Mouse (Mus musculus) MEL (cell line): ENCODE measurements at regions not wholly inside any gene's neighbourhood (a gene's known extent, or its start where the extent isn't known, plus 50 kb on each side); places are given as distances from the start of the nearest gene placed in this dataset.

Experiments used
- DNase-seq: peaks from one replicate; pipeline ENCODE4 v3.0.0; 2011; ENCODE audit warnings: low read depth, low spot score
- H3K27ac ChIP-seq: 2 replicates; pipeline ENCODE4 v1.5.1; 2012; ENCODE audit warnings: low read depth, mild to moderate bottlenecking, control low read depth, low read length, moderate library complexity; ENCODE audit not compliant: control insufficient read depth
- H3K27me3 ChIP-seq, 2 experiments: fragments of 150-350 bp in 1 of 2; sonication (generic) in 1 of 2; 2 replicates each; pipeline ENCODE4 v1.6.1; 2012; ENCODE audit warnings: low read length in 2 of 2, mild to moderate bottlenecking in 2 of 2, improper control_type of control experiment in 1 of 2, moderate library complexity in 1 of 2; ENCODE audit not compliant: insufficient read depth in 2 of 2, control insufficient read depth in 1 of 2
- H3K36me3 ChIP-seq, 2 experiments: 2 replicates each; pipeline ENCODE4 v1.6.1; 2012 to 2014; ENCODE audit warnings: low read length in 2 of 2, improper control_type of control experiment in 1 of 2, inconsistent platforms in 1 of 2, mild to moderate bottlenecking in 1 of 2; ENCODE audit not compliant: insufficient read depth in 2 of 2, control insufficient read depth in 1 of 2
- H3K4me1 ChIP-seq, 2 experiments: fragments of 150-350 bp in 1 of 2; sonication (generic) in 1 of 2; 2 replicates each; pipeline ENCODE4 v1.6.1; 2012; ENCODE audit warnings: low read length in 2 of 2, improper control_type of control experiment in 1 of 2, mild to moderate bottlenecking in 1 of 2; ENCODE audit not compliant: insufficient read depth in 2 of 2, control insufficient read depth in 1 of 2
- H3K4me3 ChIP-seq, 2 experiments: fragments of 150-350 bp in 1 of 2; sonication (generic) in 1 of 2; 2 replicates each; pipeline ENCODE4 v1.5.1; 2012; ENCODE audit warnings: low read depth in 2 of 2, low read length in 2 of 2, mild to moderate bottlenecking in 2 of 2, moderate library complexity in 2 of 2, control low read depth in 1 of 2, improper control_type of control experiment in 1 of 2; ENCODE audit not compliant: control insufficient read depth in 1 of 2, insufficient read depth in 1 of 2
- H3K79me2 ChIP-seq: 2 replicates; pipeline ENCODE4 v1.6.1; 2012; ENCODE audit warnings: mild to moderate bottlenecking, low read length, moderate library complexity; ENCODE audit not compliant: control insufficient read depth, poor library complexity, insufficient read depth
- H3K9ac ChIP-seq: 2 replicates; pipeline ENCODE4 v1.6.1; 2012; ENCODE audit warnings: low read depth, mild to moderate bottlenecking, control low read depth, low read length, moderate library complexity; ENCODE audit not compliant: control insufficient read depth, poor library complexity, severe bottlenecking
- H3K9me3 ChIP-seq: fragments of 150-350 bp; sonication (generic); replicated peaks from 2 replicates; pipeline ENCODE4 v1.6.1; 2012; ENCODE audit warnings: mild to moderate bottlenecking, low read length, improper control_type of control experiment, moderate library complexity; ENCODE audit not compliant: insufficient read depth
- BHLHE40 ChIP-seq: IDR thresholded peaks from 2 replicates; pipeline ENCODE4 v1.6.1; 2012; ENCODE audit warnings: low read depth, mild to moderate bottlenecking, inconsistent platforms, low read length, improper control_type of control experiment, borderline replicate concordance
- CHD1 ChIP-seq: IDR thresholded peaks from 2 replicates; pipeline ENCODE4 v1.6.1; 2012; ENCODE audit warnings: low read depth, mild to moderate bottlenecking, inconsistent platforms, low read length, improper control_type of control experiment
- E2F4 ChIP-seq: IDR thresholded peaks from 2 replicates; pipeline ENCODE4 v1.6.1; 2011; ENCODE audit warnings: low read depth, low read length, improper control_type of control experiment, borderline replicate concordance
- ELF1 ChIP-seq: IDR thresholded peaks from 2 replicates; pipeline ENCODE4 v1.6.1; 2014; ENCODE audit warnings: low read depth, mild to moderate bottlenecking, inconsistent platforms, low read length, improper control_type of control experiment, moderate library complexity
- ETS1 ChIP-seq: IDR thresholded peaks from 2 replicates; pipeline ENCODE4 v1.6.1; 2012; ENCODE audit warnings: low read depth, mild to moderate bottlenecking, inconsistent platforms, low read length, improper control_type of control experiment, moderate library complexity
- GABPA ChIP-seq: IDR thresholded peaks from 2 replicates; pipeline ENCODE4 v1.6.1; 2012; ENCODE audit warnings: low read depth, mild to moderate bottlenecking, inconsistent platforms, low read length, improper control_type of control experiment, moderate library complexity
- GATA1 ChIP-seq: IDR thresholded peaks from 2 replicates; pipeline ENCODE4 v1.6.1; 2011; ENCODE audit warnings: low read depth, low read length, improper control_type of control experiment
- JUND ChIP-seq: IDR thresholded peaks from 2 replicates; pipeline ENCODE4 v1.6.1; 2011; ENCODE audit warnings: low read depth, mild to moderate bottlenecking, improper control_type of control experiment, low read length
- KAT2A ChIP-seq: conservative IDR thresholded peaks from 2 replicates; pipeline ENCODE4 v1.6.1; 2012; ENCODE audit warnings: low read depth, low read length, improper control_type of control experiment, inconsistent platforms
- MAFK ChIP-seq: IDR thresholded peaks from 2 replicates; pipeline ENCODE4 v1.6.1; 2011; ENCODE audit warnings: low read depth, mild to moderate bottlenecking, low read length, improper control_type of control experiment, borderline replicate concordance
- MXI1 ChIP-seq: IDR thresholded peaks from 2 replicates; pipeline ENCODE4 v1.6.1; 2011; ENCODE audit warnings: mild to moderate bottlenecking, low read depth, low read length, improper control_type of control experiment
- MYB ChIP-seq: IDR thresholded peaks from 2 replicates; pipeline ENCODE4 v1.6.1; 2011; ENCODE audit warnings: mild to moderate bottlenecking, low read depth, low read length, improper control_type of control experiment
- MYC ChIP-seq: IDR thresholded peaks from 2 replicates; pipeline ENCODE4 v1.6.1; 2011; ENCODE audit warnings: low read depth, mild to moderate bottlenecking, low read length, improper control_type of control experiment, moderate library complexity
- POLR2AphosphoS2 ChIP-seq: IDR thresholded peaks from 2 replicates; pipeline ENCODE4 v1.6.1; 2011; ENCODE audit warnings: low read length, improper control_type of control experiment
- POLR2AphosphoS5 ChIP-seq: IDR thresholded peaks from 2 replicates; pipeline ENCODE4 v1.6.1; 2012; ENCODE audit warnings: low read depth, borderline replicate concordance, mild to moderate bottlenecking, inconsistent platforms, low read length, moderate library complexity, mixed read lengths
- RAD21 ChIP-seq: IDR thresholded peaks from 2 replicates; pipeline ENCODE4 v1.6.1; 2011; ENCODE audit warnings: mild to moderate bottlenecking, low read depth, low read length, improper control_type of control experiment
- RCOR1 ChIP-seq: IDR thresholded peaks from 2 replicates; pipeline ENCODE4 v1.6.1; 2012; ENCODE audit warnings: low read depth, mild to moderate bottlenecking, inconsistent platforms, low read length, improper control_type of control experiment
- SIN3A ChIP-seq: IDR thresholded peaks from 2 replicates; pipeline ENCODE4 v1.6.1; 2012; ENCODE audit warnings: low read length, improper control_type of control experiment, inconsistent platforms
- SMC3 ChIP-seq: IDR thresholded peaks from 2 replicates; pipeline ENCODE4 v1.6.1; 2011; ENCODE audit warnings: low read depth, low read length, improper control_type of control experiment
- TBP ChIP-seq: IDR thresholded peaks from 2 replicates; pipeline ENCODE4 v1.8.0; 2011; ENCODE audit warnings: low read depth, low read length, improper control_type of control experiment
- TCF12 ChIP-seq: IDR thresholded peaks from 2 replicates; pipeline ENCODE4 v1.6.1; 2014; ENCODE audit warnings: low read depth, mild to moderate bottlenecking, inconsistent platforms, low read length, improper control_type of control experiment, moderate library complexity
- UBTF ChIP-seq: IDR thresholded peaks from 2 replicates; pipeline ENCODE4 v1.6.1; 2012; ENCODE audit warnings: low read depth, mild to moderate bottlenecking, inconsistent platforms, low read length, improper control_type of control experiment, moderate library complexity, borderline replicate concordance; ENCODE audit not compliant: insufficient read depth
- USF2 ChIP-seq, 2 experiments: IDR thresholded peaks; 2 replicates each; pipeline ENCODE4 v1.6.1; 2011 to 2012; ENCODE audit warnings: improper control_type of control experiment in 2 of 2, low read length in 2 of 2, borderline replicate concordance in 1 of 2, inconsistent platforms in 1 of 2, low read depth in 1 of 2, mild to moderate bottlenecking in 1 of 2; ENCODE audit not compliant: insufficient read depth in 1 of 2
- ZC3H11A ChIP-seq: IDR thresholded peaks from 2 replicates; pipeline ENCODE4 v1.6.1; 2012; ENCODE audit warnings: low read depth, mild to moderate bottlenecking, inconsistent platforms, low read length, improper control_type of control experiment
- ZNF384 ChIP-seq: IDR thresholded peaks from 2 replicates; pipeline ENCODE4 v1.6.1; 2012; ENCODE audit warnings: low read depth, mild to moderate bottlenecking, inconsistent platforms, low read length, improper control_type of control experiment

DNA sequence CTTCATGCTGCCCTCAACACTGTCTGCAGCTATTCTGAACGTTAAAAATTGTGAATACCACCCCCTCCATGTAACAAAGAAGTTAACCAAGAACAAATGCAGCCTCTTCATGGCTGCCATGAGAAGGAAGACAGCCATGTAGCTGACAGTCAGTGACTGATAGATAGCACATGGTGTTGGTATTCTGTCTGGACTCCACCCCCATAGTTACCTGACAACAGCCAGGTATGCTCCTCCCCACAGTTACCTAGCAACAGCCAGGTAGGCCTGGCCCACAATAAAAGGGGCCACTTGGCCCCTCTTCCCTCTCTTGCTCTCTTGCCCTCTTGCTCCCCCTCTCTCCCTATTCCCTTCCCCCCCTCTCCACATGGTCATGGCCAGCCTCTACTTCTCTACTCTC is 107.1 kb upstream of the Ifne start:
- peaks cover 0 to under 1% of the 10 kb centered on the region in 2 experiments; a peak in 3 of 4 replicates for H3K27me3 ChIP-seq
- no peak overlapping the region for H3K4me3 ChIP-seq
- H3K9me3 ChIP-seq: no peaks in the 10 kb centered on the region
- H3K4me1 ChIP-seq: no peaks in the 10 kb centered on the region
- no peak overlapping the region for H3K27ac ChIP-seq
- H3K79me2 ChIP-seq: no peaks in the 10 kb centered on the region
- TF ChIP-seq POLR2AphosphoS5 (no peak), TBP (no peak), E2F4 (no peak), MXI1 (no peak), MYC (no peak), POLR2AphosphoS2 (no peak), RCOR1 (no peak), GATA1 (no peak), MYB (no peak), RAD21 (no peak), UBTF (no peak), USF2 (IDR thresholded peaks at IDR 0.05; ENCODE audit: borderline replicate concordance in 1 of 2, insufficient read depth in 1 of 2, low read depth in 1 of 2, low read length in 2 of 2) (no peak), GABPA (no peak), ZC3H11A (no peak), ELF1 (no peak)
- H3K9ac ChIP-seq: no peak overlapping the region
- H3K36me3 ChIP-seq: no peaks in the 10 kb centered on the region
- DNase-seq: no peak

DNA sequence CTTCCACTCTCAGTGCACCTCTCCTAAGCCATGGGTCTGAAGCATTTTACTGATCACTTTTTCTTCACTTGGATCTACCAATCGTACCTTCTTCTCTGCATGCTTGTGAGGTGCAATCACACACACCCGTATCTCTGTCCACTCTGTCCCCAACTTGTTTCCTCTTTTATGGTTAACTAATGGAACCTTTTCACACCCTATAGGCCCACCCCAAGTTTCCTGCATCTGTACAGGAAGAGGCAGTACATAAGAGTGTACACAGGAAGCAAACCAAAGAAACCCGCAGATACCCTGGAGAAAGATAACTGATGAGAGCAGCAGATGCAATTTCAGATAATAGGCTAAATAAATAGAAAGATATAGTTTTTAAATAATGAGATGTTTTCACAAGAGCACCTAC is 102.5 kb upstream of the Ifne start:
- TF ChIP-seq MAFK (no peak), ZNF384 (no peak), BHLHE40 (no peak), KAT2A (no peak), ZC3H11A (no peak), JUND (no peak), SIN3A (no peak), ETS1 (no peak), POLR2AphosphoS2 (no peak), TCF12 (no peak), GATA1 (no peak), E2F4 (no peak), SMC3 (no peak), MYC (no peak), CHD1 (no peak)

More for the DNA sequence above, 102.5 kb upstream of the Ifne start:
- Histone ChIP-seq H3K9me3 (no peaks in the 10 kb centered on the region), H3K4me1 (no peaks in the 10 kb centered on the region), H3K79me2 (no peaks in the 10 kb centered on the region), H3K9ac (no peak overlapping the region), H3K4me3 (no peak overlapping the region), H3K27me3 (no peaks in the 10 kb centered on the region), H3K27ac (no peak overlapping the region), H3K36me3 (peaks cover 0 to 3% of the 10 kb centered on the region in 2 experiments; a peak in 1 of 4 replicates)
- DNase-seq: no peak
